Mouse (Mus musculus): ENCODE data around the gene Kmt2c. TPM values are rescaled to one million over a fixed set of nuclear protein-coding genes. Genes with fewer than 3 reads are reported as not detected.

Gene Kmt2c
- total RNA-seq (2022), result 10 to 100 TPM; 68.4 to 91.8 (median 77.2) TPM

DNA sequence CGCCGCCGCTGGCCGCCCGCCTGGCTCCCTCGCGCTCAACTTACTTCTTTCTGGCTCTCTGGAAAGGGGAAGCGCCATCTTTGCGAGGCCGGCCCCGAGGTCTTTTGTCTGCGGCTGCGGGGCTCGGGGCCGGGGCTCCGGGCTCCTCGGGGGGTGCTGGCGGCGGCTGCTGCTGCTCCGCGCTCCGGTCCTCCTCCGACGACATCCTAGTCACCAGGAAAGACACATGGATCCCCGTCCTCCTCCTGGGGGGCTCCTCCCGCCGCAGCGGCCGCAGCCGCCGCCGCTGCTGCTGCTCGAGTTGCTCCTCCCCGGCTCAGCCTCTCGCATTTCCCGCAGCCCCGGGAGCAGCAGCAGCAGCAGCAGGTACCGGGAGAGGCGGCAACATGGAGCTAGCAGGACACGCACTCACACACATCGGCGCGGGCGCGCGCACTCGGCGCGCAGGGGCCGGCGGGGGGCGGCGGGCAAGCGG, at the start of gene Kmt2c:
Gene Kmt2c, minus strand, starts transcription at position 438 of the 475 bp plus-strand sequence.
- peak; percentile 57 to 66 for DNase-seq (ENCODE audit: low spot score in 2 of 2)

DNA sequence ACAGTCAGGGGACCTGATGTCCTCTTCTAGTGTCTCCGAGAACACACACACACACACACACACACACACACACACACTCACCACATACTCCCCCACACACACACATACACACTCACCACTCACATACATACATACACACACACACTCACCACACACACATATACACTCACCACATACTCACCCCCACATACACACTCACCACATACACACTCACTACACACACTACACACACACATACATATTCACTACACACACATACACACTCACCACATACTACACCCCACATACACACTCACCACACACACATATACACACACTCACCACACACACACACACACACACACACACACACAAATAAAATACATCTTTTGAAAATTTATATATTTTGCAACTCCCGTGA, 48.3 kb upstream of the Kmt2c start:
- DNase-seq (ENCODE audit: low spot score in 2 of 2), result no peak

DNA sequence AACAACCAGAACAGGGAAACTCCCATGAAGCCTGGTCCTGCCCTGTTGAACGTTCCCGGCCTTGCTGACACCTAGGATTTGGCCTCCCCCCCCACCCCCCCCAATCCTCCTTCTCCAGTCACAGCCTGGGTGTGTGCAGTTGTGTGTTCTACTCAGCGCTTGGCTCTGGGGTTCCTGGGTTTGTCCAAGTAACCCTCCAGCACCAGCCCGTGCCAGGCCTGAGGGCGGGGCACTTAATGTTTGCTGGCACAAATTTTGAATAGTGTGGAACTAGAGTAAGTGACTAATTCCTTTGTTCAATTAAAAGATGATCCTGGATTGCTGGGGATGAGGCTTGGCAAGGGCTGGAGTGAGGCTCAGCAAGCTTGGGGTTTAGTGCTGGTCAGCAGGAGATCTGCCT, 46.0 kb upstream of the Kmt2c start:
- DNase-seq (ENCODE audit: low spot score in 2 of 2), result no peak

DNA sequence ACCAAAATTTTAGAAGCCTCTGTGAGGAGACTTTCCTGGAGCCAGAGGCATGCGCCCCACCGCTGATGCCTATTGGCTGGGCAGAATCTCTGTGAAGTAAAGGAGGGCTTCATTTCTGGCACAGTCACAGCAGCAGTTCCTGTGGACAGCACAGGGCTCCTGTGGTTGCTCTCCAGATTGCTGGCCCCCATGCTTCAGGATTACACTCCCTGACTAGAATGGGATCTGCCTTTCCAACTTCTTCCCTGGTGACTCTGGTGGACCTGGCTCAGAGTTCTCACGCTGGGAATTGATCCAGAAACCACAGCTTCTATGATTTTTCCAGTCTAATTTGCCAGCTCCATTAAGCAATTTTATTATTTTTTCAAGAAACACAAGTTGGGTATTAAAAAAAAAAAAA, 45.5 kb upstream of the Kmt2c start:
- DNase-seq (ENCODE audit: low spot score in 2 of 2), result no peak

DNA sequence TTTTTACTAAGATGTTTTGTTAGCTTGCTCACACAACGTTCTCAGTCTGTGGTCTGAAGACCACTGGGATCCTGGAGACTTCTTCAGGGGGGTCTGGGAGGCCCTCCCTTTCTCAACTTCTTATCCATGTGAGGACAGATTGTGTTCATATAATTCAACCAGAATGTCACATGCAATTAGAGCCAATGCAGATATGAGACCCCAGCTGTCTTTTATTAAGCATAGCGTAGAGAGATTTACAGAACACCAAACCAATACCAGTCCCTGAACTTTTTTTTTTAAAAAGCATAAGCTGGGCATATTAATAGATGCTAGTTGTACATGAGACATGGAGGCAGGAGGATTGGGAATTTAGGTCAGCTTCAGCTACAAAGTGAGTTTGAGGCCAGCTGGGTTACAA, 43.1 kb upstream of the Kmt2c start:
- DNase-seq (ENCODE audit: low spot score in 2 of 2), result no peak

DNA sequence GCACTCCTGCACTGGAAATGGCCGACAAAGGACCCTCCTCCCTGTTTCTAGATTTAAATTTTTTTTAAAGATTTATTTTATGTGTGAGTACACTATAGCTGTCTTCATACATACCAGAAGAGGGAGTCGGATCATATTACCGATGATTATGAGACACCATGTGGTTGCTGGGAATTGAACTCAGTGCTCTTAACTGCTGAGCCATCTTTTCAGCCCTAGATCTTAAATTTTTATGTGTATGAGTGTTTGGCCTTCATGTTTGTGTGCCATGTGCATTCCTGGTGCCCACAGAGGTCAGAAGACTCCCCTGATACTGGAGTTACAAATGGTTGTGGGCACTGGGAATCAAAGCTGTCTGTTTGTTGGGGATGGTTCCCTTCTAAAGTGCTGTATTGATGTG, 42.3 kb upstream of the Kmt2c start:
- no peak for DNase-seq (ENCODE audit: low spot score in 2 of 2)

DNA sequence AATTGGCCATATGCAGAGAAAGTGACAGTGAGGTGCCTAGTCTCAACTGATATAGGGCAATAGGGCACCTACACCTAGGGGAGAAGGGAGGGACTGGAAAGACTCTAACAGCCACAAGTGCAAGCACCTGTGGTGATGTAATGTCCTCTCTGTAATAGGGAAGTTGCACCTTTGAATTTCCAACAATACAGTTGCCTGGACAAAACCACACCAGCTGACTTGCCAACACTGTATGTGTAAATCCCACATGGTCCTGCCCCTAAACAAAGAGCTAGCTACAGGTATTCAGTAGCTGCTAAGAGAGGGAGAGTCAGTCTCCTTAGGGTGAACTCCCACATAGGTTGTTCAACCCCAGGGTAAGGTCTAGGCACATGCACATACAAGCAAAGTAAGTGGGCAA, 41.8 kb upstream of the Kmt2c start:
- DNase-seq (ENCODE audit: low spot score in 2 of 2), result no peak

DNA sequence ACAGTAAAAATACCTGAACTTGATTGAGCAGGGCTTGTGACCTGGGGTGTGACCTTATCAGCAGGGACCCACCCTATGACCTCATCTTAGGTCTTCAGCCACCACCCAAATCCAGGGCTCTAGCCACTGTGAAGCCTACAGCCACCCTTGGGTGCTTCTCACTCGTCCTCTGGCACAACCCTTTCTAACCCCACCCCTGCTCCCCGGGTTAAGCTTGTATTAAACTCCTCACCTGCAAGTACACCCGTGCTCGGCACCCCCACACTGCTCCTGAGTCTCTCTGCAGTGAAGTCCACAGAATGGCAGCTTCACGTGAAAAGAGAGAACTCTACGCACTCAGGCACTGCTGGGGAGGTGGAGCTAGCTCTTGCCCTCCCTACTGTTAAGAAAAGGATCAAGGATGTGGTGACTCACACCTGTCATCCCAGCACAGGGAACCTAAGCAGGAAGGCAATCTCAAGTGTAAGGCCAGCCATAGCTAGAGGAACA, 38.4 kb upstream of the Kmt2c start:
- DNase-seq (ENCODE audit: low spot score in 2 of 2), result no peak

DNA sequence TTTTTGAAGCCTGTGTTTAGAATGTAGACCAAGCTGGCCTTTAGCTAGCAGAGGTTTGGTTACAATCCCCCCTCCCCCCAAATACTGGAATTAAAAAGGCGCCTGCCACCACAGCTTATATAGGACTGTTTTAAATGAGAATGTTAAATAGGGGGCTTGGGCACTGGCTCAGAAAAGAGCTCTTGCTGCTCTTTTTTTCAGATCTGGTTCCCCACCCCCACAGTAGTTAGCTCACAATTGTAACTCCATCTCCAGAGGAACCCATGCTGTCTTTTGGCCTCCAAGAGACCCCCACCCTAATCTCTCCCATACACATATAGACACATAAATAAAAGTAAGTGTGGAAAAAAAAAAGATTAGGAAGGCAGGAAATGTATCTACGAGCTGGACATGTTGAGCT, 37.9 kb upstream of the Kmt2c start:
- DNase-seq (ENCODE audit: low spot score in 2 of 2), result no peak

DNA sequence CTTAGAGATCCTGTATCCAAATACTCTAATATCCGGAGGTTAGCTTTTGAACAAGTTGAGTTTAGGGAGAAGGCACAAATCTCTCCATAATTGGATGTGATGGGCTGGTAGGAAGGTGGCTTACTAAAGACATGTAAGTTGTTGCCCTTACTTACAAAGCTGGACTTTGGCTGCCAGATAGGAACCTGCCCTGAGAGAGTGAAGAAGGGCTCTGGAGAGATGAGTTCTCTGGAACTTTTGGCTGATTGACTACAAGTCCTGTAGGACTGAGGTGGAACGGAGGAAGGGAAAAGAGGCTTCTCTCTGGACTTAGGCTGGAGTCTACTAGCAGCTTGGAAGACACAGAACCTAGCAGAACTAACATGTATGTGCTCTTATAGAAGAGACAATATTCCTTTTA, 37.0 kb upstream of the Kmt2c start:
- no peak for DNase-seq (ENCODE audit: low spot score in 2 of 2)

DNA sequence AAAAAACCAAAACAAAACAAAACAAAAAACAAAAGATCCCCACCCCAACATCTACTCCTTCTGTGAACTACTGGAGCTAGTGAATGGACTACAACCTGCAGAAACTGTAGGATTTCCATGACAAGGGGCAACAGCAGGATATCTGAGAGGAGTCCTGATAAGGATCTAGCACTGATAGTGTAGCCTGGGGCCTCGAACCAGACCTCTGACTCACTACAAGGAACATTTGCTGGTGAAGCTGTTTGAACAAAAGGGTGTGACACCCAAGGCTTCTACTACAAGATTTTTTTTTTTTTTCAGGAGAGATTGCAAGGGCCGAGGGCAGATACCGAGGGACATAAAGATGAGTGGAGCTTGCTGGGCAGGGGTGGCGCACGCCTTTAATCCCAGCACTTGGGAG, 34.7 kb upstream of the Kmt2c start:
- no peak for DNase-seq (ENCODE audit: low spot score in 2 of 2)

DNA sequence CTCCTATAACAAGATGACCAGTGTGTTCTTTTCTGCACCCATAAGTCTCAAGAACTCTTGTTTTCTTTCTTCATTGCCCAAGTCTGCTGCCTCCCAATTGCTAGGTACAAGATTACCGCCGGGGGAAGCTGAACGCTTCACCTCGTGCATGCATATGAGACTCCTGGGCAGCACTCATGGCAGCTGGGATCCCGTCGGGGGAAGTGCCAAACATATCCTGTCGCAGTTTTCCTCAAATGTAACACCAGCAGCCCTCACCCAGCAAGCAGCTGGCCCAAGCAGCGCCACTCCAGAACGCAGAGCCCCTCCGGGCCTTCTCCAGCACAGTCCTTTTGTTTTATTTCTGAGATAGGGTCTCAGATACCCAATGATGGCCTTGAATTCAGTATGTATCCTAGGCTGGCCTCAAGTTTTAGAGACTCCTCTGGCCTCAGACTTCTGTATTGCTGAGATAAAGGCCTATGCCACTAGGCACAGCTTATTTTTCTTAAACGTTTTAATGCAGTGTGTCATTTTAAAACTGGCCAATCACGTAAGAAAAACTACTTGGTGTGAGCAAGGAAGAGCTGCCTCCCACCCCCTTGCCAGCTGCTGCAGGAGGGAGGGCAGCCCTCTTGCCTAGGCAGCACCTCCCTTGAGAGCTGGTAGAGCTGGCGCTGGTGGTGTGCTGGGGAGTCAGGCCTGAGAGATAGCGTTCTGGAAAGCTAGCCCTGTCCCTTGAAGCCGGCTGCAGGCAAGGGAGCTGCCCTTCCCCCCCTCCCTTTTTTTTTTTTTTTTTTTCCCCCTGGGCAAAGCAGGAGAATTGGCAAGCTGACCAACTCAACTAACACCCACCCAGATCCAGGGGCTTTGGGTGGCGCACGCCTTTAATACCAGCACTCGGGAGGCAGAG, 33.9 kb upstream of the Kmt2c start:
- DNase-seq (ENCODE audit: low spot score in 2 of 2), result no peak

DNA sequence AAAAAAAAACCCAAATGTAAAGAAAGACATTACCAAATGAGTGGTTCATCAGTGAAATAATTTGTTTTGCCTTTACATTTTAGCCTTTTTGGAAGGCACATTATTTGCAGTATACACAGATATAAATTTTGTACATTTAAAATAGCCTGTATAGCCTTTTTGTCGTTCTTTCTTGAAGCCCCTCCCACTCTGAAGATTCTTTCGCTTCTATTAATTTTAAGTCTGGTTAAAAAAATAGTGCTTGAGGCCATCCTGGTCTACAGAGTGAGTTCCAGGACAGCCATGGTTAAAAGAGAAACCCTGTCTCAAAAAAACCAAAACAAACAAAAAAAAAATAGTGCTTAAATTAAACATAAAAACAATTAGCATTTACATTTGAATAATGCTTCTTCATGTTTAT, 32.0 kb upstream of the Kmt2c start:
- no peak for DNase-seq (ENCODE audit: low spot score in 2 of 2)

DNA sequence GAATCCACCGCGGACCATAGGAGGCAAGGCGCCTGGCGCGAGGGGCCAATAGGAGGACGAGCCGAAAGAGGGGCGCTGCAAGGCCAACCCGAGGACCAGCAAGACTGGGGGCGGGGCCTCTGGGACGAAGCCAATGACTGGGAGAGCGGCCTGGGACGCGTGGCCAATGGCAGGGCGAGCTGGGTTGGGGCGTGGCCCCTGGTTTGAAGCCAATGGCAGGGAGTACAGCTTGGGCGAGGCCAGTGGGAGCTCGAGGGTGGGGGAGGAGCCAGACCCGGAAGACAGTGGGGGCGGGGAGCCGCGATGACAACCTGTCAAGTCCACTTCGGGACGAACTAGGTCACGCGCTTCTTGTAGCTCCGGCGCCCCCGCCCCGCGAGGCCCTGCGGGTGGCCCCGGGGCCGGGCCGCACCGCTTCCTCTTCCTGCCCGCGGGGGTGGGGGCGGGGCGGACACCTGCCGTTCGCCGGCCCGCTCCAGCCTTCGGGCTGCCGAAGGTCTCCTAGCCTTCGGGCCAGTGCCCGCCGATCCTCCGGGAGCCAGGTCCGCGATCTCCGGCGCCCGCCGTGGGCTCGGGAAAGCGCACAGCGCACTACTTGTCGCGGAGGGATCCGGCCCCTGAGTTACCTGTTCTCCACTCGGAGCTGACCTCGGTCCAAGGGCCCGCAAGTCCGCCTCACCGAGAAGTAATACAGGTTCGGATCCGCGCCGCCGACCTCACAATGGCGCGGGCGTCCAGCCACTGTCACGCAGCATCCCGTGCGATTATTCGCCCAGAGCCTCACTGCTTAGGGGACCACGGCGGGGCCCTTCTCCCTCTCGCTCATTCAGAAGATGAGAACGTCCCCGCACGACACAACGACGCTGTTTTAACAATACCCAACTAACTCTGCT, 31.2 kb upstream of the Kmt2c start:
- DNase-seq (ENCODE audit: low spot score in 2 of 2), result peak; percentile 99

DNA sequence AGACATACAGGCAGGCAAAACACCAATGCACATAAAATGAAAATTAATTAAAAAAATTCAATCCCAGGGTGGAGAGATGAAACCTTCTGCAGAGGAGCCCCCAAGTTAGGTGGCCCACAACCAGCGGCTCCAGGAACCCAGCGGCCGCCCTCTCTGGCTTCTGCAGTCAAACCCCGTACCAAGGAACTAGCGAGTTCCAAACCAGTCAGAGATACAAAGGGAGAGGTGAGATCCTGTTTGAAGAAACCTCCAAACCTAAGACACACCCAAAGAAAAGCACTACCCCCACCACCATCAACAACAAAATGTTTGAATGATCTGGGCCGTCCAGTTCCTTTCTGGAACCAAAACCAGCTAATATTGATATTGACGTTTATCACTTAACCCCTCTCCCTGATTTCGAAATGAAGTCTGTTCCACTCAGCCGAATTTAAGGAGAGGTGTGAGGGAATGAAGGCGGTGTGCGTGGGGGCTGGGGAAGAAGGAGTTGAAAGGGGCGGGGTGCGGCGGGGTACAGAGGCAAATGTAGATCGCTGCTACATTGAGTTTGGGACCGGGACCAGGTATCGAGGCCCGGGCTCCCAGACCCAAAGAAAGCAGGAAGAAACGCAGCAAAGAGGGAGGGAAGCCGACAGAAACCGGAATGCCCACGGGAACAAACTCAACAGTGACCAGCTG, 30.4 kb upstream of the Kmt2c start:
- DNase-seq (ENCODE audit: low spot score in 2 of 2), result no peak

DNA sequence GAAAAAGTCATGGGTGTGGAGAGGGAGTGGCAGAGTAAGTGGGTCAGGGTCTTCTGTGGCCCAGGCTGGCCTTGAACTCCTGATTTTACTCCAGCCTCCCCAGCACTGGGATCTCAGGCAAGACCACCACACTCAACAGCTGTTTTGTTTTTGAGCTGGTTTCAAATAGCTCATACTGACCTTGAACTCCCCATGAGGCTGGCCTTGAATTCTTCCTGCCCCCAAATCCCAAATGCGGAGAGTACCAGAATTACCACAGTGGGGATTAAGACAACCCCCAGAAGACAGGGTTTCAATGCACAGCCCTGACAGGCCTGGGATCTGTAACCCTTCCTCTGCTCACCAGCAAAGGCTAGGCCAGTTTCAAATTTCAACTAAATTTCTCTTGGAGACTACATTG, 29.4 kb upstream of the Kmt2c start:
- no peak for DNase-seq (ENCODE audit: low spot score in 2 of 2)

DNA sequence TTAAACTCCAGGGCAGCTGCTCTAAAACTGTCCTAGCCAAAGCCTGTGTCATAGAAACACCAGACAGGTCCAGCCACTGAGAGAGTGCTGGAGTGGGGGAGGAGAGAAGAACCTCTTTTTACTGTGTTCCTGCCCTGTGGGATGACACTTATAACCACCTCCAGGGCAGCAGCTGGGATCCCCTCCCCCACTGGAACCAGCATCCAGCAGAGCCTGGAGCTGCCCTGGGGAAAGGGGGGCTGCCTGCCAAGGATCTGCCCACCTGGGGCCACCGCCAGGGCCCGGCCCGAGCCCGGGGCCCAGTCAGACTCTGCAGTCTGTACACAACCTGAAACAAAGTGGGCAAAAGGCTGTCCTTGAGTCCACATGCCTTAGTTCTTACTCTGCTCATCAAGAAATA, 28.3 kb upstream of the Kmt2c start:
- no peak for DNase-seq (ENCODE audit: low spot score in 2 of 2)

DNA sequence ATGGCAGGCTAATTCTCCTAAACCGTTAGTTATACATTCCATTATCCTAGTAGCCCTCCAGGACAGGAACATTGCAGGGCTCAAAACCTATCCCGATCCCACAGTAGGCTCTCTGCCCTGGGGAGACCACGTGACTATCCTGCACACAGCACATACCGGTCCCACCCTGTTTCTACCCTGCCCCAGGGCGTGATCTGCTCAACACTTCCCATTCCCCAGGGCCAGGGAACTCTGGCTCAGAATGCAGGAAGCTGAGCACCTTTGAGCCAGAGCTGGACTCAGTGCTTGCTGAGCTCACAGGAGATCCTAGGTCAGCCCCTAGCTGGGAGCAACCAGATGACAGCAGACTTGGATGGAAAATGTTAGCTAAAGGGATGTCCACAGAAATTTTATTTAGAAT, 27.5 kb upstream of the Kmt2c start:
- no peak for DNase-seq (ENCODE audit: low spot score in 2 of 2)

DNA sequence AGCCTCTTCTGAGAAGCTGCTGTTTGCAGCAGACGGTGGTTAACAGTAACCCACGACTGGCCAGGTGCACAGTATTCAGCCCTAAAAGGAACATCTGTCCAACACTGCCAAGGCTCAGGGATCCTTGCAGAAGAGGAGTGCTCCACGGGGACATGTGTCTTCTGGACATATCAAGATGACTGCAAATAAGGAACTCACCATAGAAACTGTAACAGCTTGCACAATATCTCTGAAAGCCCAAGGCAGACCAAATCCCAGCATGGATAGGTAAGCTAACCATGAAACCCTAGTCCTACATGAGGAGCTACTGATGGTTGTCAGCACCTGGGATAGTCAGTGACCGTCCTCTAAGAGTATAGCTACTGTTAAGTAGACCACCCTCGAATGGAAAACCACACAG, 22.9 kb upstream of the Kmt2c start:
- DNase-seq (ENCODE audit: low spot score in 2 of 2), result no peak

DNA sequence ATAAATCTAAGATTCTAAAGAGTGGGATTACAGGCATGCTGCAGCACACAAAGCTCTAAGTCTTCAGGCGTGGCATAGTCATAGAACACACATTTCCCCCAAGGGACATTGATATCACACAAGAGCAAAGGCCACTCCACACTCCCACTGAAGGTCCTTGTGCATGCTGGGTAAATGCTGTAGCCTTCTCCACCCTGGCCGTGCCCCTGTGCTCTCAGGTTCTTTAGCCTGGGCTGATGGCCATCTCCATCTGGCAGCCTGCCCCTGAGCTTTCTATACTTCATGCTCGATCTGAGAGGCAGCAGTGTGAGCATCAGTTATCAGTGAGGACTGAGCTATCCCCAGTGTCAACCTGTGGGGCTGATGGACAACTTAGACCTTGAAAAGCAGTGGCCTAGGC, 21.2 kb upstream of the Kmt2c start:
- DNase-seq (ENCODE audit: low spot score in 2 of 2), result no peak

DNA sequence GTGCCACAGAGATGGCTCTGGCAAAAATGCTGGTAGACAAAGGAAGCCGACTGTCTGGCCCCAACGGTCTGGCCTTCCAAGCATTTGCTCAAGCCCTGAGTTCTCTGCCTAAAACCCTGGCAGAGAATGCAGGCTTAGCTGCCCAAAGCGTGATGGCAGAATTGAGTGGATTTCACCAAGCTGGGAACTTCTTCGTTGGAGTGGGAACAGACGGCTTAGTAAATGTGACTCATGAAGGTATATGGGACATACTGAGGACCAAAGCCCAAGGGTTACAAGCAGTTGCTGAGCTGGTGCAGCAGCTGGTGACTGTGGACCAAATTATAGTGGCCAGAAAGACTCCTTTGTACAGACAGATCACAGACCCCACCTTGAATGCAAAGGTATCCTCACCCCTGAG, 19.0 kb upstream of the Kmt2c start:
- no peak for DNase-seq (ENCODE audit: low spot score in 2 of 2)
